Mouse (Mus musculus): ENCODE measurements around the gene Ctu2.

GRCm38 (mm10) chr8:122500856-122501255, 24.9 kb downstream of the Ctu2 start:
- peak; percentile 88 for TF ChIP-seq CTCF (conservative IDR thresholded peaks at IDR 0.05; ENCODE audit: low read length)
- no peak for TF ChIP-seq NANOG (IDR thresholded peaks at IDR 0.05; ENCODE audit: borderline replicate concordance, low read length)
- no peak for TF ChIP-seq POU5F1 (IDR thresholded peaks at IDR 0.05; ENCODE audit: borderline replicate concordance, low read length)
